Mouse (Mus musculus) lung, postnatal 36 days (tissue): ENCODE results near the gene Ms4a15.

Source experiments
- DNase-seq: peaks from one replicate; pipeline ENCODE4 v3.0.0; 2022; ENCODE audit warnings: mixed read lengths

The Ms4a15 gene

GRCm38 (mm10) chr19:10993150-10993549 lies at the start of gene Ms4a15:
TSS of gene Ms4a15 (minus strand) at chr19:10993250.
- no peak for DNase-seq

DNA sequence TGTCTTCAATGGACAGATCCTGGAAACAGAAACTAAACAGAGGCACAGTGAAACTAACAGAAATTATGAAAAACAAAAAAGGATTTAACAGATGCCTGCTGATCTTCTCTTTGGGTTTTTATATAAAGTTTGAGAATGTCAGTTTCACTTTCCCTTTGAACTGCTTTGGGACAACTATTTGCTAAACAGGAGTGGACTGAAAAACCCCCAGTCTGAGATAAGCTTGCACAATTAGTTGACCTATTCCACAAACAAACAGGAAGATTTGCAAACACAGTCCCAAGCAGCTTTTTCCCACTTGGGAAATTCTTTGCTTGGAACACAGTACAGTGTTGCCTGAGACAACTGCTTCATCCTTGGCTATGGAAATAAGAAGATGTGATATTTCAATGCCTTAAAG lies 44.5 kb upstream of the Ms4a15 start:
- no peak for DNase-seq

GRCm38 (mm10) chr19:11022382-11022781 lies 29.3 kb upstream of the Ms4a15 start:
- no peak for DNase-seq

DNA sequence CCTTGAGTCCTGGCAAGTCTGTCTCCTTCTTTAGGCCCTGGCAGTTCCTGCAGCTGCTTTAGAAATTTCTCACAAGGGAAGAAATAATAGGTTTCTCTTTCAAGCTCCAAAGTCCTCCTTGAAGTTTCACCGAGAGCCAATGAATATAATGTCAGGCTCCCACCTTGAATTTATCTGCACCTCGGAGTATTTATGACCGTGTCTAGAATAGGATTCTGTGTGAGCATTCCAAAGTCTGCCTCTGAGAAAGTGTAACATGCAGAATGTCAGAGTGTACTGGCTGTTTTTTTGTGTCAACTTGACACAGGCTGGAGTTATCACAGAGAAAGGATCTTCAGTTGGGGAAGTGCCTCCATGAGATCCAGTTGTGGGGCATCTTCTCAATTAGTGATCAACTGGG lies 24.8 kb upstream of the Ms4a15 start, which contains the start of gene Ms4a18:
Ms4a18 (minus strand) TSS at position 141 of the 400 bp plus-strand sequence.
- no peak for DNase-seq

DNA sequence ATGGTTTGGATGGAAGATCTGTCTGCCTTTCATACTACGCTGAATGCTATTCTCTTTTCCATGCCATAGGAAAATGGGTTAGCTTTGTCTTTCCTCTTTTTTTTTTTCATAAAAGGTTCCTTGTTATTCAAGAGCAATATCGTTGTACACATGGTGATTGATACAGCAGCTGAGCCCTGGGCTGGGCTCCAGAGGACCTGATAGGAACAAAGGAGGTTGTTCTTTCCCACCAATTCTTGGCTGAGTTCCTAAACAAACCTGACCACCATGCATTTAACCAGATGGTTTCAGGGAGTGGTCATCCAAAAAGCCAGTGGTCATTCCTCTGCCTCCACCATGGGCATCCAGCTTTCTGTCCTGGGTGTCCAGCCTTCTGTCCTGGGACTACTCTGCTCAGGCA lies 24.2 kb upstream of the Ms4a15 start:
- DNase-seq = no peak

GRCm38 (mm10) chr19:11015998-11016397 lies 22.9 kb upstream of the Ms4a15 start:
- no peak for DNase-seq

DNA sequence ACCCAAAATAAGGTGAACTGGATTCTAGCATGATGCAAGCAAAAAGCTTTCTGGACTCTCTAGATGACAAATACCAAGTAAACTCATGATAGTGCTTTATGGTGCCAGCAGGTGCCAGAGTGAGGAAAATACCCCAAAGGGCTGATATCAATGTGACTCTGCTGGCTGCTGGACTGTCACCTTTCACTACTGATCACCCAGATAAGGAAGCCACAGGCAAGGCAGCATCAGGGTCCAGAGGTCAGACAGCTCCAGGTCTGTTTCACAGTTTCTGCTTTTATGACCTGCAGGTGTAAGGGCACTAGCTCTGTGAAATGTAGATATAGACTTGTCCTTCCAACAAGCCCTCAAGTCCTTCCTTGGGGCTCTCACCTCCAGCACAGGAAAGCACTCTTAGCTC lies 22.4 kb upstream of the Ms4a15 start:
- DNase-seq = no peak

DNA sequence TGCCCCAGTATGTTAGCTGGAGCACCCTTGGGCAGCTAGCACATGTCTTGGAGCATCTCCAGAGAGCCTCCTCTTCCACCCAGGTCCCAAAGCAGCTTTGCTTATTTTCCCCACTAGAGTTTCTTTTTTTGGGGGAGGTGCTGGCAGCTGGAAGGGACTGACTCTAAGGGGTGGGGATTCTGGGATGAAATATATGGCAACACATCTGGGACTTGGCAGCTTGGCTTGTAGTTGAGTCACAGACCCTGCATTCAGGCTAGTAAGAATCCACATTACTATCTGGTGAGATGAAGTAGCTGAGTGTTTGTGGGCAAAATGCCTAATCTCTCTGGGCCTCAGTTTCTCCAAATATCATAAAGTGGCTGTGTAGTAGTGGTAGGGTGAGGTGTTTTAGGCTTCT lies 1.1 kb downstream of the Ms4a15 start:
- DNase-seq = no peak

GRCm38 (mm10) chr19:10990751-10991150 lies 2.3 kb downstream of the Ms4a15 start:
- DNase-seq = no peak

- DNase-seq = no peak
These were observed 4.5 kb downstream of the Ms4a15 start for GRCm38 (mm10) chr19:10988563-10988962.

GRCm38 (mm10) chr19:10985889-10986288 lies 7.2 kb downstream of the Ms4a15 start:
- DNase-seq = no peak

- DNase-seq = no peak
These were observed 8.5 kb downstream of the Ms4a15 start for GRCm38 (mm10) chr19:10984551-10984950.

DNA sequence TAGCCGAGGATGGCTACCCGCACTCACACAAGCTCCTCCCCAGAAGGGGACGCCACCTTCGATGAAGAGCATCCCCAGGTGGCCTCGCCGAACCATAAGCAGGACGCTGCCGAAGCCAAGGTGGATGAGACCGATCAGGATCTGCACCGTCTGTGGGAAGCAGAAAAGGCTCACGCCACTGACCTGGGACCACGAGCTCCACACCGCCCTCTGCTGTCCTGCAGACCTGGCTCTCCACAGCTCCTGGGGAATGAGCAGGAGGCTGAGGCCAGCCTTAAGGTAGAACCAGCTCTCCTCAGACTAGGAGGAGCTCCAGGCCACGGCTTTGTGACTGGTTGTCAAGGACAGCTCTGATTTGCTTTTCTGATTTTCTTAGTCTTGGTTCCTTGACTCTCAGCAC lies 9.9 kb downstream of the Ms4a15 start:
- DNase-seq = peak; percentile 66

- no peak for DNase-seq
These were observed 12.8 kb downstream of the Ms4a15 start for GRCm38 (mm10) chr19:10980210-10980609.

DNA sequence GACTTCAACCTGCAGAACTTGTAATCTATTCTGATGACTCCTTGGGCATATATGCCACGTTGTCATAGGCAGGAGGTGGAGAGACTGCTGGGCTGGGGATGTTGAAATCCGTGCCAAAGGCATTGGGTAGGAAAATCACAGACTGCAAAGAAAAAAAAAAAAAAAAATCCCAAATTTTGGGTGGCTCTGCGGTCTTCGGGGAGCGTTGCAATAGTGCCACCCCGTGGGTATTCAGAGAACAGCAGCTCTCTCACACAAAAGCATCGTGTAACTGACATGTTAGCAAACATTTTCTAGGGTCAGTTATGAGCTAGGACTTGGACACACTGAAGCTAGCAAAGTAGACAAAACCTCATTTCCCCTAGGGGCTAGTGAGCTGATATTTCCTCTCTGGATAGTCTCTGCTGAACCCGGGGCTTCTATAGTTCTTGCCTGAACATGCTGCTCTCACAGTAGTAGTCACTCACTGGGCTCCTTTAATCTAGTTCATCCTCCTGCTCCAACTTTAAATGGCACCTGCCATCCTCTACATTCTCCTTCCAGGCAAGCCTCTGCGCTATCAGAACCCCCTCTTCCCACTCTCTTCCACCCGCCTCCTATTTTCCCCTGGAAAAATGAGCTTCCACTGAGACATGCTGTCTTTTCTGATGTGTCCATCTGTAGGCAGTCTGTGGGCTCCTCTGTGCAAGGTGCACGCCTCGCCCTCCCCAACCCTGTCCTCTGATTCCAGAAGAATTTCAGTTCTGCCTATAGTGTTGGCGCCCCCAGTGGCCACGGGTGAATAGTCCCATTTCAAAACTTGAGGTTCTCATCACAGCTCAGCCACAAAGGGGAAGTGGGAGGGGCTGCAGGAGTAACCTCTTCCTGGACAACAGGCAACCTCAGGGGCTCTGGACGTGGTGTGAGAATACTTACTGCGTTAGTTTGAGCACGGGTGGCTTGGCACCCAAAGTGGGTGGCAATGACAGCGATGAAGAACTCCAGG lies 13.6 kb downstream of the Ms4a15 start:
- DNase-seq = peak; percentile 94

DNA sequence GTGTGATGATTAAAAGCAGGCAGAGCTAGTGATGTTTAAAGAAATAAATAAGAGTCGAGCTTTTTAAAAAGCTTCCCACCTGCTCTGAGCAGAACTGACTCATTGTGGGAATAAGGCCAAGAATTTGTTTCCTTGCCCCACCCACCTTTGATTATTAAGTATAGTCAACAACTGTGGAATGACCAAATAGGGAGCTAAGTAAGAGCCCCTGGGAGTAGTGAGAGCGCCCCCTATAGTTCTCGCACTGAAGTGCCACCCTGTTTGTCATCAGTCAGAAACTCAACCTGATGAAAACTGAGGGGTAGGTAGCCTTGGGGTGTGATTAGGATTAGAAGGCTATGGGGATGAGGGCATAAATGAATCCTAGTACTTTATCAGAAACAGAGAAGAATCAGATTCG lies 16.7 kb downstream of the Ms4a15 start:
- peak; percentile 42 for DNase-seq

GRCm38 (mm10) chr19:10975187-10975586 lies 17.9 kb downstream of the Ms4a15 start:
- no peak for DNase-seq

GRCm38 (mm10) chr19:10974238-10974865 lies 18.7 kb downstream of the Ms4a15 start, which contains the start of gene Ms4a10:
TSS of gene Ms4a10 (minus strand) at chr19:10974670.
- DNase-seq = no peak

- DNase-seq = no peak
These were observed 19.9 kb downstream of the Ms4a15 start for GRCm38 (mm10) chr19:10973187-10973586.

DNA sequence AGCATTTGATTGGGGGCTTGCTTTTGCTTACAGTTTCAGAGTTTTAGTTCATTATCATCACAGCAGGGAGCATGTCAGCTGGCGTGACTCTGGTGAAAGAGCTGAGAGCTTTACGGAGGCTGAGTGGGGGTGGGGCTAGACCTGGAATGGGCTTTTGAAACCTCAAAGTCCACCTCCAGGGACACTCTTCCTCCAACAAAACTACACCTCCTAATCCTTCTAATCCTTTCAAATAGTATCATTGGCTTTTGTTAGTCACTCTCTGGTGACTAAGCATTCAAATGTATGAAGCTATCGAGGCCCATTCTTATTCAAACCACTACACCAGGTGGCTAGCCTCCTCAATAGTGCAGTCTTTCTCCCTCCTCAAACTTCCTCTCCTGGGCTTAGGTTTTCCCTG lies 20.4 kb downstream of the Ms4a15 start:
- DNase-seq = no peak

GRCm38 (mm10) chr19:10970457-10970856 lies 22.6 kb downstream of the Ms4a15 start:
- no peak for DNase-seq

DNA sequence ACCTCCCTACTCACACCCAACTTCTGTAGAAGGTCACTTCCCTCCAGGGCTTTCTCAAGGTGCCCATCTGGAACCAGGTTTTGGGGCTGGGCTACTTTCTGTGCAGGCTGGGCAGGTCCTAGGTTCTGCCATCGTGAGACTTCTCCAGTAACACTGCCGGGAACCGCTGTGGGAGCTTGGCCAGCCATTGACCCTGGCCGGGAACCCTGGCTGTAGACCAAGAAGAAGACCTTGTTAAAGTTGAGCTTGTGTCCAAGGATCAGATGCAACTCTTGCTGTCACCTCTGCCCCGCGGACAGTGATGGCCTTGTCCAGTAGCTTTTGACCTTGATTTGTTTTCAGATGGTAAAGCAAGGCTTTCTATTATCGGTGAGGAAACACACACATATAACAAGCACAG lies 24.5 kb downstream of the Ms4a15 start:
- no peak for DNase-seq

DNA sequence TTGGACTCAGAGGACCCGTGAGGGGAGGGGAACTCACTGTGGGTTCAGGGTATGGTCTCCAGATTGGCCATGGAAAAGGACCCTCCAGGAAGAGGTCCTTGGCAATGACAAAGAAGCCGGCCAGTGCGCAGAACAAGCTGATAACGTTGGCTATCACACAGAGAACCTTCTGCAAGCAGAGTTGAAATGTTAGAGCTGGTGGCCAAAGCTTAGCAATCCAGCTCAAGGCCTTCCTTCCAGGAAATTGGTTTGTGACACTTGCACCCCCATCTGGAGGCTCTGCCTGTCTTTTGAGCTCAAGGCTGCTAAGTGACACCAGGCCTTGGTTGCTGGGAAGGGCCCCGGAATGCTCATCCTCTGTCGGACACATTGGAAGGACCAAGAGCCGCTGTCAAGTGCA lies 27.3 kb downstream of the Ms4a15 start:
- no peak for DNase-seq

GRCm38 (mm10) chr19:10959978-10960346 lies 33.1 kb downstream of the Ms4a15 start:
- DNase-seq = no peak
